Mouse (Mus musculus): ENCODE data around the gene Gm45623. TPM values are rescaled to one million over a fixed set of nuclear protein-coding genes. Genes with fewer than 3 reads are reported as not detected.

Gene Gm45623
- total RNA-seq (2021), result not detected
- long read RNA-seq, experiment 1, result 0 reads
- long read RNA-seq, experiment 2, result 0 reads

GRCm38 (mm10) chr13:56753192-56753951, at the start of gene Gm45623:
TSS of gene Gm45623 (minus strand) at chr13:56753827.
- DNase-seq, result no peak

GRCm38 (mm10) chr13:56797459-56797858, 43.8 kb upstream of the Gm45623 start:
- no peak for DNase-seq

GRCm38 (mm10) chr13:56795501-56795900, 41.9 kb upstream of the Gm45623 start:
- no peak for DNase-seq

- no peak for DNase-seq
Measured at GRCm38 (mm10) chr13:56794441-56794840, 40.8 kb upstream of the Gm45623 start.

- no peak for DNase-seq
Measured at GRCm38 (mm10) chr13:56792844-56793243, 39.2 kb upstream of the Gm45623 start.

- DNase-seq, result no peak
Measured at GRCm38 (mm10) chr13:56790683-56791082, 37.1 kb upstream of the Gm45623 start.

GRCm38 (mm10) chr13:56782621-56783020, 29.0 kb upstream of the Gm45623 start:
- no peak for DNase-seq

- DNase-seq, result no peak
Measured at GRCm38 (mm10) chr13:56781697-56782096, 28.1 kb upstream of the Gm45623 start.

- DNase-seq, result no peak
Measured at GRCm38 (mm10) chr13:56780746-56781469, 27.3 kb upstream of the Gm45623 start.

- DNase-seq, result no peak
Measured at GRCm38 (mm10) chr13:56774304-56774703, 20.7 kb upstream of the Gm45623 start.

GRCm38 (mm10) chr13:56773262-56773870, 19.7 kb upstream of the Gm45623 start:
- DNase-seq, result no peak

- DNase-seq, result no peak
Measured at GRCm38 (mm10) chr13:56772592-56772991, 19.0 kb upstream of the Gm45623 start.

GRCm38 (mm10) chr13:56770786-56771185, 17.2 kb upstream of the Gm45623 start:
- no peak for DNase-seq

GRCm38 (mm10) chr13:56770136-56770578, 16.5 kb upstream of the Gm45623 start:
- no peak for DNase-seq

- DNase-seq, result no peak
Measured at GRCm38 (mm10) chr13:56769431-56769830, 15.8 kb upstream of the Gm45623 start.

- DNase-seq, result no peak
Measured at GRCm38 (mm10) chr13:56766211-56766610, 12.6 kb upstream of the Gm45623 start.

GRCm38 (mm10) chr13:56765284-56766032, 11.8 kb upstream of the Gm45623 start:
- no peak for DNase-seq

GRCm38 (mm10) chr13:56762446-56763229, 9.0 kb upstream of the Gm45623 start:
- DNase-seq, result no peak

- DNase-seq, result peak; percentile 72 to 85
Measured at GRCm38 (mm10) chr13:56758492-56758891, 4.9 kb upstream of the Gm45623 start.

GRCm38 (mm10) chr13:56757201-56757600, 3.6 kb upstream of the Gm45623 start:
- no peak for DNase-seq

- DNase-seq, result peak; percentile 23 to 47
Measured at GRCm38 (mm10) chr13:56755871-56756270, 2.2 kb upstream of the Gm45623 start.

Data from heart, adult 18-20 months (tissue).